Mouse (Mus musculus) erythroblast, embryonic 14.5 days (primary cell): Measurements from ENCODE around the gene Pgp. TPM values are rescaled to one million over a fixed set of nuclear protein-coding genes. Genes with fewer than 3 reads are reported as not detected.
"Not testable (repeated sequence)": the region's sequence is repeated elsewhere in the genome, so short reads cannot be mapped to it uniquely, and the experiment has no call there.

Experiments used
- H3K27me3 ChIP-seq: 2 replicates; pipeline ENCODE4 v1.6.1; 2012; ENCODE audit warnings: inconsistent platforms; ENCODE audit not compliant: control insufficient read depth
- H3K36me3 ChIP-seq: 2 replicates; pipeline ENCODE4 v1.6.1; 2012; ENCODE audit warnings: mild to moderate bottlenecking, inconsistent platforms; ENCODE audit not compliant: control insufficient read depth
- H3K4me1 ChIP-seq: 2 replicates; pipeline ENCODE4 v1.6.1; 2012; ENCODE audit warnings: inconsistent platforms; ENCODE audit not compliant: control insufficient read depth
- H3K4me3 ChIP-seq: replicated peaks from 2 replicates; pipeline ENCODE3; 2012; ENCODE audit warnings: moderate library complexity, mild to moderate bottlenecking, inconsistent platforms
- H3K9me3 ChIP-seq: 2 replicates; pipeline ENCODE4 v1.6.1; 2012; ENCODE audit warnings: low read length, inconsistent platforms, mixed read lengths; ENCODE audit not compliant: control insufficient read depth
- GATA1 ChIP-seq: IDR thresholded peaks from 2 replicates; pipeline ENCODE4 v1.6.1; 2012; ENCODE audit warnings: low read length, inconsistent platforms, mixed read lengths
- TAL1 ChIP-seq: IDR thresholded peaks from 3 replicates; pipeline ENCODE4 v1.6.1; 2012; ENCODE audit warnings: low read length, inconsistent platforms, mixed read lengths
- polyA plus RNA-seq: library from polyadenylated mRNA; stranded (reverse); fragments of >175 nt; gene quantifications from 2 replicates; pipeline ENCODE4 v1.2.3, GENCODE M21; 2012

Gene Pgp
- 13.0 and 15.1 TPM in 2 replicates for polyA plus RNA-seq

DNA sequence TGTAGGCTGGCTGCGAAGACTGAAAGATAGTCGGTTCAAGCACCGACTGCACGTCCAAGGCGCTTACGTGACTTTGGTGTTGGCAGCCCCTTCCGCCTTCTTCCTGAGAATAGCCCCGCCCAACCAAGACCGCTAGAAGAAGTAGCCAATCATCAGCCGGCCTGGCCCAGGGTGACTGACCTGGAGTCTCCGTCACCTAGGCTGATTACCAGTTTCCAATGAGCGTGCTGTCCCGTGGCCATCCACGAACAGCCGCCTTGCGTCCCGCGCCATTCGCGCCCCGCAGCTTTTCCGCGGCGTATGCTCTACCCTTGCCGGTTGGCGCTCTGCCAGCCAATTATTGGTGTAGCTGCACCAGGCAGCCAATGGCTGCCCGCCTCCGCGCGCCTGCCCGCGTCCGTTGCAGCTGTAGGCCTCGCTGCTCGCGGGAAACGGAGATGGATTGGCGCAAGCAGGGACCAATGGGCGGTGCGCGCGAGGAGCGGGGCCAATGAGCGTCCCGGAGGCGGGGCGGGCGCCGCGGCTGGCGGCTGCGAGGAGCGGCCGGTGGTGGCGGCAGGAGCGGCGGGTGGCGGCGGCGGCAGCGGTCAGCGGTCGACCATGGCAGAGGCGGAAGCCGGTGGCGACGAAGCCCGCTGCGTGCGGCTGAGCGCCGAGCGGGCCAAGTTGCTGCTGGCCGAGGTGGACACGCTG, at the start of gene Pgp, which contains the start of gene E4f1:
Gene Pgp (plus strand): TSS at position 483 of the 693 bp plus-strand sequence.
Gene E4f1 (minus strand): TSS at position 404 of the 693 bp plus-strand sequence.
- Histone ChIP-seq H3K4me1 (peaks cover 51% of the 10 kb centered on the region), H3K9me3 (no peaks in the 10 kb centered on the region), H3K27me3 (no peaks in the 10 kb centered on the region), H3K4me3 (peak within 1 kb of the TSS; percentile 70), H3K36me3 (peaks cover 61% of the 10 kb centered on the region)
- TF ChIP-seq TAL1 (no peak), GATA1 (no peak)

DNA sequence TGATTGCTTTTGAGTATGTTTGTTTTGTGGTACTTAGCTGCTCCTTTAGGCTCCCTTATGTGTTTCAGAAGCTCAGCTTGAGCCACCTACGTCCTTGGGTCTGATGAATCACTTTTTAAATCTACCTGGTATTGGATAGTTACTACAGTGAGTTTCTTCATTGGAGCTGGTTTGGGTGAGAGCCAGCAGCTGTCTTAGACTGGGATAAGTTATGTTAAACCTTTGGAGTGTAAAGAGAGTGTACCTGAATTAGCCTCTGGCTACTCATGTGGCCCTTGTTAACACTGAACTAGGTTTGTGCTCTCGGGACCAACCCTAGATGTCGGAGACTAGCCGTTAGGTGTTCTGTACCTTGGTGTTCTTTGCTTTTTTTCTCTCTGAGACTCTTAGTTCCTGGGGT, 47.1 kb upstream of the Pgp start:
- H3K9me3 ChIP-seq = no peaks in the 10 kb centered on the region
- TF ChIP-seq GATA1 (no peak), TAL1 (no peak)
- no peak overlapping the region for H3K4me3 ChIP-seq
- H3K4me1 ChIP-seq = peaks cover 27% of the 10 kb centered on the region
- no peaks in the 10 kb centered on the region for H3K27me3 ChIP-seq
- peaks cover 78% of the 10 kb centered on the region for H3K36me3 ChIP-seq

DNA sequence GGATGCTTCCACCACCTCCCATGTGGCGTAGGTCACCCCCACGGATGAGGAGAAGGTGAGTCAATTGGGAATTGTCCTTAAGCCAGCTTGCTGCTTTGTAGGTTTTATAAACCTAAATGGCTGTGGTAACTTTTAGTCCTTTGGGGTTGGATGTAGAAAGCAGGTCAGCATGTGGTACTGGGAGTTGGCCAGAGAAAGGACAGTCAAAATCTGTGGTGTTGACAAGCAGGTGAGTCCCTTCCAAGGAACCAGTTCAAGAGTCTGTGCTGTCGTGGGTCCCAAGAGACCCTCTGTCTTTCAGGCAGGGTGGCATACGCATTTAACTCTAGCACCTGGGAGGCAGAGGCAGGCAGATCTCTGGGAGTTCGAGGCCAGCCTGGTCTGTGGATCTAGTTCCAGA, 45.7 kb upstream of the Pgp start:
- H3K4me3 ChIP-seq = no peak overlapping the region
- no peaks in the 10 kb centered on the region for H3K9me3 ChIP-seq
- H3K4me1 ChIP-seq = peaks cover 29% of the 10 kb centered on the region
- TF ChIP-seq TAL1 (no peak), GATA1 (no peak)
- H3K36me3 ChIP-seq = peaks cover 72% of the 10 kb centered on the region
- no peaks in the 10 kb centered on the region for H3K27me3 ChIP-seq

DNA sequence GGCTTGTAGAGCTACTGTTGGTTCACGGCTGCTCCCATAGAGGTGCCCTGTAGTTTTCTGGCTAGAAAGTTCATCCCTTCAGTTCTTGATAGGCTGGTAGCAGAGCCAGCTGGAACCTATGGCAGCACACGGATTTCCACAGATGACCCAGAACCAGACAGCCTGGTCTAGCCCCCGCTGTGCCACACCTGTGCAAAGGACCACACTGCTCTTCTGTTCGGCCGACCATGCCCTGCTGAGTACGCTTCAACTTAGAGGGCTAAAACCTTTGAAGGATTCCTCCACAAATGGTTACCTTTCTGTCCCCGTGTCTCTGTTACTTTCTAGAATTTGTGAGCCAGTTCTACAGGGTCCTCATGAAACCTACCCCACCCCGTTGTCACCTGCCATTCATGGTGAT, 44.9 kb upstream of the Pgp start:
- not testable (repeated sequence) for H3K27me3 ChIP-seq, H3K4me3 ChIP-seq, H3K9me3 ChIP-seq
- peaks cover 72% of the 10 kb centered on the region for H3K36me3 ChIP-seq
- H3K4me1 ChIP-seq = peaks cover 36% of the 10 kb centered on the region

DNA sequence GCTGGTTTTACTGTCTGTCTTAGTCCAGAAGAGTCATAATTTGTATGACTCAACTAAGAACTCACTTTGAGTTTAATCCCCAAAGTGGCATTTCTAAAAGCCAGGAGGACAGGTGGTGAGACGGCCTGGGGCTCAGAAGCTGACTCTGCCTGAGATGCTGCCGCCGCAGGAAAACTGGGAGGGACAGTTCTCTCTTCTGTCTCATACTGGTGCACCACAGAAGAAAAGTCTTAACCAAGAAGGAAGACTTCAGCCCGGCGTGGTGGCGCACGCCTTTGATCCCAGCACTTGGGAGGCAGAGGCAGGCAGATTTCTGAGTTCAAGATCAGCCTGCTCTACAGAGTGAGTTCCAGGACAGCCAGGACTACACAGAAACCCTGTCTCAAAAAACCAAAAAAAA, 44.3 kb upstream of the Pgp start:
- Histone ChIP-seq H3K36me3 (peaks cover 72% of the 10 kb centered on the region), H3K27me3 (no peaks in the 10 kb centered on the region), H3K4me3 (peak overlapping the region; percentile 77), H3K9me3 (no peaks in the 10 kb centered on the region), H3K4me1 (peaks cover 42% of the 10 kb centered on the region)
- no peak for TF ChIP-seq GATA1
- TF ChIP-seq TAL1 = no peak

DNA sequence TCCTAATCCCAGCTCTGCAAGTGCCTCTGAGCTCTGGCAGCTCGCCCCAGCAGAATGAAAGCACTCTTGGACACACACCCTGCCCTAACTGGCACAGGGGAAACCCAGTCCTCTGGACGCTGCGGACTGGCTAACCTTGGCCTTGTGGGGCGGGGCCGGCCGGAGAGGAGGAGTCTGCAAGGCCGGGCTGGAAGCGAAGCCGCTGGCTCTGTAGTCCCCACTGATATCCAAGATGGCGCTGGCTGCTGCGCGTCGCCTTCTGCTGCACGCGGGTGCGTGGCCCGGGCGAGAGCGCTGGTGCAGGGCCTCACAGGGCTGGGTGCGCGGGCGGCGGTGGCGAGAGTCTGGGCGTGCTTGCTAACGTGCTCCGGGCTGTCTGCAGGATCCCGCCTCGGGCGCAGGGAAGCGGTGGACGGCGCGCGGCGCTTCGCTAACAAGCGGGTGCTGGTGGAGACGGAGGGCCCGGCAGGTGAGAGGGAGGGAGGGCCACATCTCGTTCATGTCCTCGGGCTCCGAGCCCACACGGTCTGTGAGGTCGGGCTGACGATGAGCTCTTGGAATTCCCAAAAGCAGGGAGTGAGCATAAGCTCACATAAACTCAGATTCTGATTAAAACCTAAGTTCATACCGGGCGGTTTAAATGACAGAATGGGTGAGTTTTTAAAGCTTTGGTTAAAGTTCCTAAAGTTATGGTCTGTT, 43.6 kb upstream of the Pgp start, which contains the start of gene Eci1:
Gene Eci1 (plus strand): TSS at position 171 of the 699 bp plus-strand sequence.
- H3K27me3 ChIP-seq = no peaks in the 10 kb centered on the region
- H3K4me1 ChIP-seq = peaks cover 48% of the 10 kb centered on the region
- H3K4me3 ChIP-seq = peak within 1 kb of the TSS; percentile 77
- H3K9me3 ChIP-seq = no peaks in the 10 kb centered on the region
- H3K36me3 ChIP-seq = peaks cover 67% of the 10 kb centered on the region
- TF ChIP-seq TAL1 (no peak), GATA1 (no peak)

DNA sequence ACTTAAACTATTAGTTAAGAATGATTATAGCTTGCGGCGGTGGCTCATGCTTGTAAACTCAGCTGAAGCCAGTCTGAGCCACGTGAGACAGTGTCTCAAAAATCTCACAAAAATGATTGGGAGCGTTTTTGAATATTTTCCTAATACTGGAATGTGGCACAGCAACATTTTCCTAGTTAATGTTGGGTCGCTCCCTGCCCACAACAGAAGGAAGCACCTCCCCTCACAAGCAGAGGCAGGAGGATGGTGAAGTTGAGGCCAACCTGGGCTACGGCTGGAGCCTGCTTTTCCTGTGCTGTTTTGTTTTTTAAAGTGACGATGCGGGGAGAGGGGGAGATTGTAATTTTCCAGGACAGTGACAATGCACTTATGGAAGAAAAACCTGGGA, 43.0 kb upstream of the Pgp start:
- Histone ChIP-seq H3K27me3 (no peaks in the 10 kb centered on the region), H3K4me1 (peaks cover 53% of the 10 kb centered on the region), H3K4me3 (peak overlapping the region; percentile 77), H3K9me3 (no peaks in the 10 kb centered on the region), H3K36me3 (peaks cover 66% of the 10 kb centered on the region)
- no peak for TF ChIP-seq TAL1
- no peak for TF ChIP-seq GATA1

DNA sequence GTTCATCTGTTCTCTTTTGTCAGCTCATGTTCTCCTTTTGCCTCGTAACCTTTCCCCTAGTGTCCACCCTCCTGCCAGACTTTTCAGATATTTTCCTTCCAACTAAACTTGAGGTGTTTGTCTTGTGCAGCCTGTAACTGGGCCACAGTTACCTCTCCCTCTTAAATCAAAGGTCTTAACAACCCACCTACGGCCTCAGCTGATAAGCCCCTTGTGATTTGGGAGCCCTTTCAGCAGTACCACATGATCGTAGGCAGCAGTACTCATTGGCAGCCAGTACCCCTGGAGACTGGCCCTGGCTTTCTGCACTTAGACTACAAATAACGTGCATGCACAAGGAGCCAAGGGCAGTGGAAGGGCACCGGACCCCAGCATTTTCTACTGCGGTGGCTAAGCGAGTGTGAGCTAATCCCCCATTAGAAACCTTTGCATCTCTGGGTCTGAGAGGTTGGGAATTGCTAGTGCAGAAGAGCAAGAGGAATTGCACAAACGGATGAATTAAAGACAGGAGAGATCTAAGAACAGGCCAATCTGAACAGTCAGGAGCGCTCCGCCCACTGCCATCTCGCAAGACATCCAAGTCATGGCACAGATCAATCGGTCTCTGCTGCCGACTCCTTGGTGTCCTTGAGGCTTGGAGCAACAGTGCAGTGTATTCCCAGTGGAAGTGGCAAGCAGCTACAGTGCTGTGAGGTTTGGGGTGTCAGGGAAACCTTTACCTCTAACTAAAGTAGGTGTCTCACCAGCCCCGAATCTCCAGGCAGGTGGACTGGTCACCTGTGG, 40.8 kb upstream of the Pgp start:
- H3K36me3 ChIP-seq = peaks cover 63% of the 10 kb centered on the region

DNA sequence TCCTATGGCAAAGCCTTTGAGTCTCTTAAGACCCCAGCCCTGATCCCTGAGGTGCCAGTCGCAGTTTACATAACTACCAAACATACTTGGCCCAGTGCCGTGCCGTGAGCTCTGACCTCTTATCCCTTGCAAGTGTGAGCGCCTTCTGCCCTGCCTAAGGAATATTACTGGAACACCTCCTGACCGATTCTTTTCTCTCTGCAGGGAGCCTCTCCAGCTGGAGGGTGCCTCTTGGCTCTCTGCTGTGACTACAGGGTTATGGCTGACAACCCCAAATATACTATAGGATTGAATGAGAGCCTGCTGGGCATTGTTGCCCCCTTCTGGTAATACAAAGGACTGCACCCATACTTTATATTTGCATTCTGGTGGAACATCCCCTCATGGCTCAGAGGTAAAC, 33.2 kb upstream of the Pgp start:
- H3K4me1 ChIP-seq = peaks cover 7% of the 10 kb centered on the region
- TF ChIP-seq TAL1 = no peak
- TF ChIP-seq GATA1 = no peak
- H3K36me3 ChIP-seq = peaks cover 94% of the 10 kb centered on the region
- no peaks in the 10 kb centered on the region for H3K9me3 ChIP-seq
- H3K4me3 ChIP-seq = no peak overlapping the region
- no peaks in the 10 kb centered on the region for H3K27me3 ChIP-seq

More for the DNA sequence above, 40.8 kb upstream of the Pgp start:
- TF ChIP-seq GATA1 (no peak), TAL1 (no peak)
- Histone ChIP-seq H3K4me1 (peaks cover 59% of the 10 kb centered on the region), H3K4me3 (no peak overlapping the region), H3K9me3 (no peaks in the 10 kb centered on the region), H3K27me3 (no peaks in the 10 kb centered on the region)
